Mouse (Mus musculus) forebrain, postnatal 0 days (tissue): ENCODE results near the gene Cd300e. TPM values are rescaled to one million over a fixed set of nuclear protein-coding genes. Genes with fewer than 3 reads are reported as not detected.
A peak's percentile ranks its signal among the peaks of the same experiment; 100 is the strongest.

ENCODE experiments used
- ATAC-seq: fragments of 200-750 bp; cut with Nextera tagmentation; 2 replicates; pipeline ENCODE4 v1.8.0; 2017; ENCODE audit warnings: mild to moderate bottlenecking, moderate library complexity
- DNase-seq: peaks from one replicate; pipeline ENCODE4 v3.0.0-alpha.2; 2015
- H3K27ac ChIP-seq: fragments of 300-500 bp; sonication (generic); 2 replicates; pipeline ENCODE4 v1.5.1; 2014; ENCODE audit warnings: low read depth, mild to moderate bottlenecking, antibody characterized with exemption, low read length, moderate library complexity, mixed read lengths
- H3K27me3 ChIP-seq: fragments of 300-500 bp; sonication (generic); 2 replicates; pipeline ENCODE4 v1.6.1; 2014; ENCODE audit warnings: mild to moderate bottlenecking, low read length, mixed read lengths; ENCODE audit not compliant: insufficient read depth
- H3K36me3 ChIP-seq: fragments of 300-500 bp; sonication (generic); 2 replicates; pipeline ENCODE4 v1.6.1; 2014; ENCODE audit warnings: mild to moderate bottlenecking, moderate library complexity; ENCODE audit not compliant: insufficient read depth
- H3K4me1 ChIP-seq: fragments of 300-500 bp; sonication (generic); 2 replicates; pipeline ENCODE4 v1.6.1; 2014; ENCODE audit warnings: antibody characterized with exemption; ENCODE audit not compliant: insufficient read depth
- H3K4me2 ChIP-seq: fragments of 300-500 bp; sonication (generic); 2 replicates; pipeline ENCODE4 v1.6.1; 2014; ENCODE audit warnings: low read depth, mild to moderate bottlenecking, moderate library complexity
- H3K4me3 ChIP-seq: fragments of 300-500 bp; sonication (generic); 2 replicates; pipeline ENCODE4 v1.5.1; 2014; ENCODE audit warnings: low read depth, low read length, mixed read lengths
- H3K9ac ChIP-seq: fragments of 300-500 bp; sonication (generic); 2 replicates; pipeline ENCODE4 v1.6.1; 2014; ENCODE audit warnings: mild to moderate bottlenecking
- H3K9me3 ChIP-seq: fragments of 300-500 bp; sonication (generic); 2 replicates; pipeline ENCODE4 v1.6.1; 2016; ENCODE audit warnings: low read length
- CTCF ChIP-seq: sonication (generic); IDR thresholded peaks from 2 replicates; pipeline ENCODE4 v1.5.1; 2016; ENCODE audit warnings: antibody characterized with exemption, control low read depth, low read depth
- WGBS: fragments of 180-500 bp; shearing (Covaris S2); extraction: QIAGEN DNeasy Blood & Tissue Kit; methylation state at CpG from one replicate; pipeline ENCODE4 v1.1.7; 2014; 5-methylcytosine and 5-hydroxymethylcytosine counted together
- polyA plus RNA-seq: library from polyadenylated mRNA; unstranded; fragments of >200 nt; fragmentation: Nextera tagmentation; extraction: Ambion mirVana; gene quantifications from 2 replicates; pipeline ENCODE4 v1.2.1, GENCODE M21; 2015
- total RNA-seq: library from RNA; depleted of rRNA; stranded (reverse); fragments of >200 nt; gene quantifications from 2 replicates; pipeline ENCODE4 v1.2.3, GENCODE M21; 2014

Cd300e gene
- total and polyA plus RNA-seq, 2 experiments from 2014 or later: not detected

GRCm38 (mm10) chr11:115083376-115084139, 21.6 kb upstream of the Cd300e start:
- Histone ChIP-seq H3K27me3 (no peaks in the 10 kb centered on the region; the same call in 1 of the 2 replicates), H3K4me1 (no peaks in the 10 kb centered on the region), H3K9ac (no peak overlapping the region), H3K9me3 (no peaks in the 10 kb centered on the region), H3K4me2 (no peak overlapping the region), H3K4me3 (no peak overlapping the region), H3K27ac (no peak overlapping the region), H3K36me3 (no peaks in the 10 kb centered on the region)
- 36% methylated on average over 18 of the region's 18 CpGs for WGBS
- TF ChIP-seq CTCF: peak; percentile 99
- ATAC-seq (peak; percentile 70), DNase-seq (peak; percentile 89)

GRCm38 (mm10) chr11:115082196-115082595, 20.2 kb upstream of the Cd300e start:
- Histone ChIP-seq H3K27ac (no peak overlapping the region), H3K4me3 (no peak overlapping the region), H3K9ac (no peak overlapping the region), H3K27me3 (no peaks in the 10 kb centered on the region; the same call in 1 of the 2 replicates), H3K4me2 (no peak overlapping the region), H3K4me1 (no peaks in the 10 kb centered on the region), H3K36me3 (no peaks in the 10 kb centered on the region), H3K9me3 (no peaks in the 10 kb centered on the region)
- no peak for DNase-seq
- no peak for TF ChIP-seq CTCF
- ATAC-seq: no peak
- WGBS: 75% methylated on average over 6 of the region's 6 CpGs

- ATAC-seq: no peak
- no peak overlapping the region for H3K27ac ChIP-seq
- no peak overlapping the region for H3K9ac ChIP-seq
- no peaks in the 10 kb centered on the region for H3K36me3 ChIP-seq
- no peaks in the 10 kb centered on the region; the same call in 1 of the 2 replicates for H3K27me3 ChIP-seq
- no peak overlapping the region for H3K4me3 ChIP-seq
- WGBS: 65% methylated on average over 3 of the region's 3 CpGs
- H3K9me3 ChIP-seq: no peaks in the 10 kb centered on the region
- no peak for TF ChIP-seq CTCF
- H3K4me2 ChIP-seq: no peak overlapping the region
- no peaks in the 10 kb centered on the region for H3K4me1 ChIP-seq
- DNase-seq: no peak
Observed at GRCm38 (mm10) chr11:115081373-115081772, 19.4 kb upstream of the Cd300e start.

GRCm38 (mm10) chr11:115080886-115081285, 18.9 kb upstream of the Cd300e start:
- DNase-seq (peak; percentile 81), ATAC-seq (no peak)
- WGBS: 37% methylated on average over 13 of the region's 13 CpGs
- H3K4me2 ChIP-seq: no peak overlapping the region
- H3K4me1 ChIP-seq: no peaks in the 10 kb centered on the region
- no peak overlapping the region for H3K27ac ChIP-seq
- peak; percentile 83 for TF ChIP-seq CTCF
- H3K9me3 ChIP-seq: no peaks in the 10 kb centered on the region
- H3K27me3 ChIP-seq: no peaks in the 10 kb centered on the region; the same call in 1 of the 2 replicates
- no peak overlapping the region for H3K4me3 ChIP-seq
- H3K36me3 ChIP-seq: no peaks in the 10 kb centered on the region
- no peak overlapping the region for H3K9ac ChIP-seq

- H3K36me3 ChIP-seq: no peaks in the 10 kb centered on the region
- no peaks in the 10 kb centered on the region for H3K4me1 ChIP-seq
- ATAC-seq (no peak), DNase-seq (no peak)
- TF ChIP-seq CTCF: no peak
- H3K9me3 ChIP-seq: no peaks in the 10 kb centered on the region
- WGBS: 85% methylated on average over 5 of the region's 5 CpGs
- H3K9ac ChIP-seq: no peak overlapping the region
- no peaks in the 10 kb centered on the region; the same call in 1 of the 2 replicates for H3K27me3 ChIP-seq
- H3K4me3 ChIP-seq: no peak overlapping the region
- no peak overlapping the region for H3K4me2 ChIP-seq
- no peak overlapping the region for H3K27ac ChIP-seq
Observed at GRCm38 (mm10) chr11:115078680-115079079, 16.7 kb upstream of the Cd300e start.

GRCm38 (mm10) chr11:115077436-115077835, 15.5 kb upstream of the Cd300e start:
- H3K27me3 ChIP-seq: no peaks in the 10 kb centered on the region; the same call in 1 of the 2 replicates
- H3K27ac ChIP-seq: no peak overlapping the region
- no peak overlapping the region for H3K9ac ChIP-seq
- no peak overlapping the region for H3K4me2 ChIP-seq
- DNase-seq (no peak), ATAC-seq (no peak)
- TF ChIP-seq CTCF: no peak
- H3K4me3 ChIP-seq: no peak overlapping the region
- H3K4me1 ChIP-seq: no peaks in the 10 kb centered on the region
- no peaks in the 10 kb centered on the region for H3K36me3 ChIP-seq
- H3K9me3 ChIP-seq: no peaks in the 10 kb centered on the region
- 100% methylated on average over 1 of the region's 1 CpGs for whole genome bisulfite sequencing

- DNase-seq (no peak), ATAC-seq (no peak)
- no peak overlapping the region for H3K4me3 ChIP-seq
- H3K9me3 ChIP-seq: no peaks in the 10 kb centered on the region
- no peaks in the 10 kb centered on the region for H3K4me1 ChIP-seq
- H3K27ac ChIP-seq: no peak overlapping the region
- 81% methylated on average over 5 of the region's 5 CpGs for WGBS
- H3K9ac ChIP-seq: no peak overlapping the region
- no peaks in the 10 kb centered on the region for H3K27me3 ChIP-seq
- H3K4me2 ChIP-seq: no peak overlapping the region
- no peak for TF ChIP-seq CTCF
- no peaks in the 10 kb centered on the region for H3K36me3 ChIP-seq
Observed at GRCm38 (mm10) chr11:115075859-115076258, 13.9 kb upstream of the Cd300e start.
